Mouse (Mus musculus) stomach, postnatal 0 days (tissue): ENCODE data around the gene Scgb2b27. TPM values are rescaled to one million over a fixed set of nuclear protein-coding genes. Genes with fewer than 3 reads are reported as not detected.
"Not testable (repeated sequence)": the region's sequence is repeated elsewhere in the genome, so short reads cannot be mapped to it uniquely, and the experiment has no call there.

Experiments
- ATAC-seq: fragments of 200-750 bp; cut with Nextera tagmentation; 2 replicates; pipeline ENCODE4 v1.8.0; 2017; ENCODE audit not compliant: low FRiP score, low TSS enrichment
- DNase-seq: peaks from one replicate; pipeline ENCODE4 v3.0.0-alpha.2; 2016; ENCODE audit warnings: low spot score
- H3K27ac ChIP-seq: fragments of 300-500 bp; sonication (generic); replicated peaks from 2 replicates; pipeline ENCODE4 v1.5.1; 2014; ENCODE audit warnings: mild to moderate bottlenecking, control low read depth
- H3K27me3 ChIP-seq: fragments of 300-500 bp; sonication (generic); 2 replicates; pipeline ENCODE4 v1.6.1; 2014; ENCODE audit warnings: low read length; ENCODE audit not compliant: control insufficient read depth, insufficient read depth
- H3K36me3 ChIP-seq: fragments of 300-500 bp; sonication (generic); 2 replicates; pipeline ENCODE4 v1.6.1; 2014; ENCODE audit warnings: low read length, mixed read lengths; ENCODE audit not compliant: control insufficient read depth, insufficient read depth
- H3K4me1 ChIP-seq: fragments of 300-500 bp; sonication (generic); replicated peaks from 2 replicates; pipeline ENCODE4 v1.6.1; 2014; ENCODE audit warnings: antibody characterized with exemption; ENCODE audit not compliant: control insufficient read depth, insufficient read depth
- H3K4me2 ChIP-seq: fragments of 300-500 bp; sonication (generic); replicated peaks from 2 replicates; pipeline ENCODE4 v1.6.1; 2014; ENCODE audit warnings: low read depth, mild to moderate bottlenecking, control low read depth, moderate library complexity
- H3K4me3 ChIP-seq: fragments of 300-500 bp; sonication (generic); 2 replicates; pipeline ENCODE4 v1.5.1; 2014; ENCODE audit warnings: low read depth, low read length, control low read depth
- H3K9ac ChIP-seq: fragments of 300-500 bp; sonication (generic); 2 replicates; pipeline ENCODE4 v1.6.1; 2014; ENCODE audit warnings: mild to moderate bottlenecking, low read length, control low read depth, mixed read lengths
- H3K9me3 ChIP-seq: fragments of 300-500 bp; sonication (generic); 2 replicates; pipeline ENCODE4 v1.6.1; 2016; ENCODE audit warnings: low read length; ENCODE audit not compliant: control insufficient read depth
- CTCF ChIP-seq: IDR thresholded peaks from 2 replicates; pipeline ENCODE4 v1.5.1; 2016; ENCODE audit warnings: antibody characterized with exemption, low read depth, mild to moderate bottlenecking, moderate library complexity
- EP300 ChIP-seq: optimal IDR thresholded peaks from 2 replicates; pipeline ENCODE3; 2016; ENCODE audit warnings: antibody characterized with exemption
- whole genome bisulfite sequencing: fragments of 180-500 bp; shearing (Covaris S2); extraction: QIAGEN DNeasy Blood & Tissue Kit; methylation state at CpG from one replicate; pipeline ENCODE4 v1.1.7; 2014; 5-methylcytosine and 5-hydroxymethylcytosine counted together
- polyA plus RNA-seq: library from polyadenylated mRNA; unstranded; fragments of >200 nt; fragmentation: Nextera tagmentation; extraction: Ambion mirVana; gene quantifications from 2 replicates; pipeline ENCODE4 v1.2.1, GENCODE M21; 2015

Gene Scgb2b27
- polyA plus RNA-seq: not detected in 2 replicates

DNA sequence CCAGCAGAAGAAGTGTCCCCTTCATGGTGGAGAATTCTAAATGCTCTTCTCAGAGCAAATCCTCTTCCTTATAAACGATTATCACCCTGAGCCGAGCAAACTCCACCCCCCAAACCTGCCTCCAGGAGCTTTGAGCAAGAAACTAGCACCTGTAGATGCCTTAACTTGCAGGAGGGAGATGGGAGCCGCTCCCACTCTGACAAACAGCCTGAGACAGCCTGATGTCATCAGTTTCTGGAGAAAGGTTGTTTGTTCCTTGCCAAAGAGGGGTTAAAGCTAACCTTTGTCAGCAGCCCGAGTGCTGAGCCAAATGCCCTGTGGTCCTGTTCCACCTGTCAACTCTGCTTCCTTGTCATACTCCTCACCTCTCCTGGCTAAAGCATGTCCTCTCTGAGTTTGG, at the start of gene Scgb2b27:
TSS of gene Scgb2b27 (minus strand) at position 101 of the 400 bp plus-strand sequence.
- Histone ChIP-seq H3K9ac (no peak within 1 kb of the TSS), H3K4me1 (no peaks in the 10 kb centered on the region), H3K4me3 (no peak within 1 kb of the TSS), H3K9me3 (0 out of 2 replicates have a peak, but pooled peaks cover 3% of the 10 kb centered on the region), H3K4me2 (no peak within 1 kb of the TSS), H3K27me3 (no peaks in the 10 kb centered on the region), H3K27ac (no peak within 1 kb of the TSS), H3K36me3 (no peaks in the 10 kb centered on the region)
- ATAC-seq (no peak), DNase-seq (no peak)
- WGBS: 72% methylated on average over 4 of the region's 4 CpGs
- TF ChIP-seq EP300 (no peak), CTCF (no peak)

DNA sequence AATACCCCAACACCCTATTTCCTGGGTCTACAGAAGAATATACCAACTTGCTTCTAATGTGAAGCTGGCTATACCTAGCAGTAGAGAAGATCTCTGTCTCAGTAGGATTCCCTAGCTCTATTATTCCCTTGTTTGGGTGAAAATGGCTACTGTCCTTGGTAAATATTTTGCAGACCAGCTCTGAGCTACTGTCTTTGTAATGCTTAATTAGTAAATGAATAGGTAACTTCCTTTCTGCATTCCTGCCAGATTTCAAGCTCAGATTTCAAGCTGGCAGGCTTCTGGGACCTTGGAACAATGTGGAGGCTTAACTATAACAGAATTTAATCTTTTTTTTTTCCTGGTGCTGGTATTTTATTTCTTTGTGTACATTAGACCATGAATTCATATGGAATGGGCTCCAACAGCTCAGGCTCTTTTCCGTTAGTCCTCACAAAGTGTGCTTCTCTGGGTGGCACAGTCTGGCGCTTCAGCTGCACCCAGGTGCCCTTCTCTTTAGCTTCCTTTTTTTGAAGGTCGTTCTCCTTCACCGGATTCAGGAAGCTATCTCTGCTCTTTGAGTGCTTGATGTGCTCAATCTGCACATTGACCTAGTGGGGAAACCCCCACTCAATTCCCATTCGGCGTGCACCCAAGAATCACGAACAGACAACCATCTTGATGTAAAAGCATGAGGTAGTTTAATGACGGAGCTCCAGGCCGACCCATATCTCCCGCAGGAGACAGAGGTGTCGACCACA, 22.5 kb upstream of the Scgb2b27 start:
- not testable (repeated sequence) for H3K4me1 ChIP-seq, ATAC-seq, DNase-seq, H3K4me2 ChIP-seq, H3K27ac ChIP-seq, H3K9ac ChIP-seq, H3K36me3 ChIP-seq, H3K27me3 ChIP-seq, H3K4me3 ChIP-seq, H3K9me3 ChIP-seq
- 89% methylated on average over 11 of the region's 11 CpGs for WGBS

DNA sequence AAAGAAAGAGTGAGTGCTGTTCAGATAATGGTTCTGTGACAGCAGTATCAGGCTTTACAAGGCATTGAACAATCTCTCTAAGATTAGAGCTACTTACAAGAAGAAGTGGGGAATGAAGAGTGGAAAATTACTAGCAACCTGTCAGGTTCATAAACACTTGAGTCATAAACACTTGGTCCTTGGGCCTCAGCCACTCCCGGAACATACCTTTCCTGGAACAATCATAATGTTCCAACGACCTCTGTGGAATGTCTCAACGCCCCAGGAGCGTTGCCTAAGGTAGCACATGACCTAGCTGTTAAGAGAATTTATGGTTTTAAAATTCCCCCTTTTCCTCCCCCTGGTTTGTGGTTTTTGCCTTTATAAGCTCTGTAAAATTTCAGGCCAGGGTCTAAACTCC, 20.8 kb upstream of the Scgb2b27 start:
- not testable (repeated sequence) for H3K4me3 ChIP-seq, H3K4me2 ChIP-seq, H3K36me3 ChIP-seq, DNase-seq, ATAC-seq, H3K4me1 ChIP-seq, H3K9ac ChIP-seq, H3K27ac ChIP-seq, H3K27me3 ChIP-seq, H3K9me3 ChIP-seq
- WGBS: 87% methylated on average over 1 of the region's 4 CpGs

DNA sequence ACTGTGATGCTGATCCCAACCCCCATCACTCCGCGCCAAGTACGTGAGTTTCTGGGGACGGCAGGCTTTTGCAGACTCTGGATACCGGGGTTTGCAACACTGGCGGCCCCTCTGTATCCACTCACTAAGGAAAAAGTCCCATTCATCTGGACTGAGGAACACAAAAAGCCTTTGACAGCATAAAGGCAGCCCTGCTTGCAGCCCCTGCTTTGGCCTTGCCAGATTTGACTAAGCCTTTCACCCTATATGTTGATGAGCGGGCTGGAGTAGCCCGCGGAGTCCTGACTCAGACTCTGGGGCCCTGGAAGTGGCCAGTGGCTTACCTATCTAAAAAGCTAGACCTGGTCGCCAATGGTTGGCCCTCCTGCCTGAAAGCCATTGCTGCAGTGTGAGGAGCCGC, 16.3 kb upstream of the Scgb2b27 start:
- Histone ChIP-seq H3K27ac (no peak overlapping the region), H3K36me3 (no peaks in the 10 kb centered on the region), H3K4me1 (no peaks in the 10 kb centered on the region), H3K27me3 (no peaks in the 10 kb centered on the region), H3K9me3 (no peaks in the 10 kb centered on the region), H3K9ac (no peak overlapping the region), H3K4me3 (no peak overlapping the region), H3K4me2 (no peak overlapping the region)
- no peak for ATAC-seq
- WGBS: 90% methylated on average over 11 of the region's 11 CpGs
- DNase-seq: no peak
- TF ChIP-seq CTCF (no peak), EP300 (no peak)

DNA sequence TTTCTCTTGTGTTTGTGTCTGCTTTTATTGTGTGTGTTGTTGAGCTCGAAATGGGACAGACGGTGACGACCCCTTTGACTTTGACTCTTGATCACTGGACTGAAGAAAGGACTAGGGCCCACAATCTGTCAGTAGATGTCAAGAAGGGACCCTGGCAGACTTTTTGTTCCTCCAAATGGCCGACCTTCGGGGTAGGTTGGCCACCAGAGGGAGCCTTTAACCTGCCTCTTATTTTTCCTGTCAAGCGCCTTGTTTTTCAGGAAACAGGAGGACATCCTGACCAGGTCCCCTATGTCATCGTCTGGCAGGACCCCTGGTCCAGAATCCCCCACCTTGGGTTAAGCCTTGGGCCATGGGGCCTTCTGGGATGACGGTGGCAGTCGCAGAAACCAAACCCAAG, 13.5 kb upstream of the Scgb2b27 start:
- H3K9ac ChIP-seq, H3K9me3 ChIP-seq, H3K27me3 ChIP-seq, H3K4me3 ChIP-seq, DNase-seq, H3K27ac ChIP-seq, H3K36me3 ChIP-seq, H3K4me1 ChIP-seq, H3K4me2 ChIP-seq: not testable (repeated sequence)
- 86% methylated on average over 9 of the region's 9 CpGs for WGBS
- ATAC-seq: 0 out of 2 replicates have a peak, but pooled peaks have one; percentile 29

DNA sequence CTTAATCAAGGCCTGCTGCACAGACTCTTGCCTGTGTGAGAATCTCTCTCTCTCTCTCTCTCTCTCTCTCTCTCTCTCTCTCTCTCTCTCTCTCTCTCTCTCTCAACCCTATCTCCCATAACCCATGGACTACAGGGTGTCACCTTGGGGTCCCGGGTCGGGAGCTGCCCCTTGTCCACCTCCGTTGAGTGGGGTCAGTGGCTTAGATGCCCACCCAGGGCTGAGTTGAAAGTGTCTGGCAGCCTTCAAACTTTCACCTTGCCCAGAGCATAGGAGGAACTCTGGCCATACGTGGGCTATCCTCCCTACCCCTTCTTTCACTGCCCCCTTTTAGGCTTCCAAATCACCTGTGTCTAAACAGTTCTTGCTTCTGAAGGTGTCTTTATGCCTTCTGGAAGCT, 11.9 kb upstream of the Scgb2b27 start:
- H3K4me1 ChIP-seq: no peaks in the 10 kb centered on the region
- ATAC-seq: no peak
- H3K9me3 ChIP-seq: no peaks in the 10 kb centered on the region
- H3K36me3 ChIP-seq: no peaks in the 10 kb centered on the region
- no peak for DNase-seq
- no peak overlapping the region for H3K4me3 ChIP-seq
- no peak overlapping the region for H3K4me2 ChIP-seq
- H3K9ac ChIP-seq: no peak overlapping the region
- H3K27ac ChIP-seq: no peak overlapping the region
- TF ChIP-seq CTCF (no peak), EP300 (no peak)
- 75% methylated on average over 4 of the region's 4 CpGs for WGBS
- no peaks in the 10 kb centered on the region for H3K27me3 ChIP-seq

DNA sequence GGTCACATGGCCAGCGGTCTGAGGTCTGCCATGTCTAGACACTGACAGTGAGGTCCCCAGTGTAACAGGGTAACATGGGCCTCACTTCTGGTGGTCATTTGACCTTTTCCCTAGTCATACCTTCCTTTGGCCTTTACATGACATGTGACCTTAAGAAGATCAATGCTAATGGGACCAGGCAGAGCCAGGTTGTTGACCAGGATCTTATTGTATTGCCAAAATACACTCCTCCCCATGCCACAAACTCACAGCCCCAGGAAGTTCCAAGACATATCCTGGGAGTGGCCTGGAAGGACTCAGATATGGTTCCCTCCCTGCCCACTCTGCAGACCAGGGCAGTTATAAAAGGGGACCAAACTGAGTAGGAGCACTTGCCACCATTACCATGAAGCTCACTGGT, 7.4 kb upstream of the Scgb2b27 start, which contains the start of gene Scgb1b27:
TSS of gene Scgb1b27 (plus strand) at position 301 of the 400 bp plus-strand sequence.
- not testable (repeated sequence) for H3K9ac ChIP-seq, H3K27ac ChIP-seq, H3K4me3 ChIP-seq, H3K4me2 ChIP-seq, H3K36me3 ChIP-seq, H3K4me1 ChIP-seq, ATAC-seq, H3K27me3 ChIP-seq, H3K9me3 ChIP-seq, DNase-seq
- 100% methylated on average over 1 of the region's 1 CpGs for WGBS
